Mouse (Mus musculus): ENCODE results near the gene Hao1. TPM values are rescaled to one million over a fixed set of nuclear protein-coding genes. Genes with fewer than 3 reads are reported as not detected.

The Hao1 gene
- not detected for total RNA-seq (2021)

DNA sequence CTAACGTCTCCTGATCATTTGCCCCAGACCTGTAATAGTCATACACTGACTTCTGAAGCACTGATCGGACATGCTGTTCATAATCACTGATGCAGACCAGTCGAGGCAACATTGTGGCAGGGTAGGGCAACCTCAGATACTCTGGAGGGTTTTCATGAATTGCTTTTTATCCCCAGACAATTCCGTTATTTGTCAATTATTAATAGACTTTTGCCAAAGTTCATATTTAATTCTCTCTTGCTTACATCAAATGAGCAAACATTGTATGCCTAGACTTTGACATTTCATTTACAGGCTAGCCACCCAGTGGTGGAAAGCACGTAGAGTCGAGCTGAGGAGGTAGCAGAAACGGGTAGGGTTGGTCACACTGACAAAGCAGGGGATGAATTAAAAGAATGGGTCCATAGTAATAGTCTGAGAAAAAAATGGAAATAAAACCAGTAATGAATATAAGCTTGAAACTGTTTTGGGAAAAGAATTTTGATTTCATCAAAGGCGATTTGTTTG lies at the start of gene Hao1:
Hao1 (minus strand) TSS at position 148 of the 507 bp plus-strand sequence.
- no peak for DNase-seq (ENCODE audit: low spot score in 2 of 2)
- intact Hi-C loops (cut with DNase I), result loop anchor here (10.0 kb wide), 1 partner anchor 121 kb away; no protein-coding TSS in a partner anchor

DNA sequence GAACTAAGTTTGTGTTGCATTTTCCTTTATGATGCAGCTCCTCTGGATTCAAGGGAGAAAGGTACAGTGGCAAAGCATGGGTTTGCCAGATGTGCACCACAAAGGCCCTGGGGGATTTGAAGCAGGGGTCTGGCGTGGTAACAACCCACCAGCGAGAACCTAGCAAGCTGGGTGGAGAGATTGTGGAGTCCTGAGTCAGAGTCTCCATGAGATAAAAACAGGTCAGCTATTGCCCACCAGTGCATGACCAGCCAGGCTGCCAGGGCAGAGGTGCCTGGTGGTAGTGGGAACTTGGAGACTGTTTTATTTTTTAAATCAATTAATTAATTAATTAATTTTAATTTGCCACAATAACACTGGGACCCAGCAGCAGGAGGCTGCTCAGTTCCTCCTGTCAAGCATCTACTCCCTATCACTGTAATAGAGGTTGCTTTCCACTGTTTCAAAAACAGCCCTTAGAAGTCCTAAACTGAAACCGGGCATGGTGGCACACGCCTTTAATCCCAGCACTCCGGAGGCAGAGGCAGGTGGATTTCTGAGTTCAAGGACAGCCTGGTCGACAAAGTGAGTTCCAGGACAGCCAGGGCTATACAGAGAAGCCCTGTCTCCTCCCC lies 37.0 kb upstream of the Hao1 start:
- intact Hi-C loops (cut with DNase I), result no loop called here
- DNase-seq (ENCODE audit: low spot score in 2 of 2), result no peak

DNA sequence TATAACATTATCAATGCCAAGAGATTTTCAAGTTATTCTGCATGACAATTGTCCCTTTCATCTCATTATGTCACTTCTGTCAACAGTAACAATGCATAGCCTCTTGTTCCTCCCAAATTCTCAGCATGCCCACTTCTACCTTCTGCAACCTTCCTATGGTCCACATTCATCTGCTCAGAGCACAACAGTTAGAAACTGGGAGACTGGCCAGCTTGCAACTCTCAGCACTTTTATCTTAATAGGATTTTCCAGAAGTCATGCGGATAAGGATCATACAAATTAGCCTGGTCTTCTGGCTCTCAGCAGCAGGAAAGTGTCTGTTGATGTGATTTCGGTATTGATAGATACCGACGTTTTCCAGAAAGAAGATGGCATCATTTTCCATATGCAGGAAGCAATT lies 31.1 kb upstream of the Hao1 start:
- intact Hi-C loops (cut with DNase I), result no loop called here
- DNase-seq (ENCODE audit: low spot score in 2 of 2), result no peak

DNA sequence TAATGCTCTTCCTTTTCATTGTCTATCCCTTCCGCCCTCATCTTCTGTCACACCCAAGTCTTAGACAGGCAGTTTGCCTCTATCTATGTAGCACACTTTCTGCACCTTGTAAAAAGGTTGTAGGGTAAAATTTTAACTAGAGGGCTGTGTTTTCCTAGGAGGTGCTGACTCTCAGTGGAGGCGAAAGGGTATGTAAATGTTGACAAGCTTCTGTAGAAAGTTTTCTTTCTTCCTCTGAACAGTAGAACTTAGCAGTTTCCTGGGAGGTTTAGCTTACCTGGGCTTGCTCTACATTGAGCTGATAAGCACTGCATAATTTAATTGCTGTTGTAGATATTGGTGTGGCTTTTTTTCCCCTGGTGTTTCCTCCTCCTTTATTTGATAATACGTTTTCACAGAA lies 5.3 kb upstream of the Hao1 start:
- no peak for DNase-seq (ENCODE audit: low spot score in 2 of 2)
- intact Hi-C loops (cut with DNase I), result loop anchor here (10.0 kb wide), 1 partner anchor 115 kb away; no protein-coding TSS in a partner anchor

DNA sequence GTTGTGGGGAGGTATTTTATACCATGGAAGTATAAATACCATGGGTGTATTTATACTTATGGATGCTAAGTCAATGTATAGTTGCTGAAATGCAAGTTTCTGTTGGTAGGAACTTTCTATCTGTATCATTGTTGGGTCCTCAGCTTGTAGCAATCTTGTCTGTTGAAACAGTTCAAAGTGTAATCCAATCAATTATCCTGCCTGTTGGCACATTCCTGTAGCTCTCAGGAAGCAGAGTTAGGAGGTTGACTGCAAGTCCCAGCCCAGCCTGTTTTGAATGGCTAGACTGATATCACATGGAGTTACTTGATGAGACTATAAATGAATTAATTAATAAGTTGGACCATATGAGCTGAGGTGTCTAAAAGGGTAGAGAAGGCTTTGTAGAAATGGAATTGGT lies 1.8 kb downstream of the Hao1 start:
- intact Hi-C loops (cut with DNase I), result loop anchor here (10.0 kb wide), 1 partner anchor 122 kb away; no protein-coding TSS in a partner anchor
- DNase-seq (ENCODE audit: low spot score in 2 of 2), result no peak

DNA sequence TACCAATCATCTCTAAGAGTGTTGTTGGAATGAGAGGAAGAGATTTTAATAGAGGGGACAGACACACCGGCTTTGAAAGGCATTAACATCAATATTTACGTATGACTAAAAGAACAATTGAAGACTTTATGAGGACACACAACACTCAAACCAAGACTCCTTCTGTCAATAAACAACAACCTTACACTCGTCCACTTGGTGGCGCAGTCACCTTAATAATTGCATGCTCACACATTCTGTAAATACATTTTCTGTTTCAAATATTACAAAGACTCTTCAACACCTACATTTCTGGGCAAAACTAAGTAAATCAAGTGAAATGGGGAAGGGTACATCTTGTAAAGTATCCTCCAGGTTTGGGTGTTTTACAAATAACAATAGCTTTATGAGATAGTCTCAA lies 4.4 kb downstream of the Hao1 start:
- peak; percentile 21 to 31 for DNase-seq (ENCODE audit: low spot score in 2 of 2)
- intact Hi-C loops (cut with DNase I), result loop anchor here (2.0 to 10.0 kb wide), 2 partner anchors 125 to 775 kb away; no protein-coding TSS in a partner anchor

DNA sequence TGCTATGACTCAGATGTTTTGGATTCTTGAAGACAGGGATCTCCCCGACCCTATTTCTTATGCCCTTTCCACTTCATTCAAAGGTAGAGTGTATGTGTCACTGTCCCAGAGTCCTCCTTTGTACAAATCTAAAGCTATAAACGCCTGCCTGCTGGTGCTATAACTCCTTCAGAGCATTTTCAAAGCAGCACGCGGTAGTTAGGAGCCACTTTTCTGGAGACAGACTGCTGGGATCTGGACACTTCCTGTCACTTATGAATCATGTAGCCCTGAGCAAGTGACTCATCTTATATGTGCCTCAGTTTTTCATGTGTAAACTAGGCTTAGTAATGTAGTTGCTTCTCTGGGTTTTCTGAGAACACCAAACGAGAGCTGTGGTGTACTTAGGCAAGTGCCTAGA lies 9.1 kb downstream of the Hao1 start:
- DNase-seq (ENCODE audit: low spot score in 2 of 2), result no peak
- intact Hi-C loops (cut with DNase I), result no loop called here

DNA sequence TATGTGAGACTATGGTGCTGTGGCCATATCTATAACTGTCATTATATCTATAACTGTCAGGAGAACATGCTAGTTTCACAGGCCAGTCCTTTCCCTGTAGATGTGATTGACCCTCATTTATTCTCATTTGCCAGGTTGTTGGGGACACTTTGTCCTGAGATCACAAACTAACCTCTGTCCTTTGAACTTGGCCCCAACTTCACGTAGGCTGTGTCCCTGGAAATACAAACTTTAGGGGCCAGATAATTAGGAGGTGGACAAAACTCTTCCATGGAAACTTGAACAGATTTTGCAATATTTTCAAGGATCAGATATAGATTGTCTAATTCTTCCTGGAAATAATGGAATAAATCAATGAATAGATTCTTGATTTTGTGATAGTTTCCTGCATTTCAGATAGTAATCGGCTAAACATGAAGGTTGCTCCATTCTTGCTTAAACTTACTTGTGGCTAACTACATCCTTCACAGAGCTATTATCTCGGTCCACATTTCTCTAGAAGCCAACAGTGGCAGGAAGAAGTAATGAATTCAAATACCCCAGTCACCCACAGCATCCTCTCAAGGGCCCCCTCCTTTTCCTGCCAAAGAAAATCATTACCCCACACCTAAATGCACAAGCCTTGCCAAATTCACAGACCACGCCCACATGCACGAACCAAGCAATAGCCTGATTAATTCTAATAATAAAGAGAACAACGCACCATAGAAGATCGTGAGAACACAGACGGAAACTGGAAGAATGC lies 9.7 kb downstream of the Hao1 start:
- DNase-seq (ENCODE audit: low spot score in 2 of 2), result no peak
- intact Hi-C loops (cut with DNase I), result loop anchor here (5.0 kb wide), 1 partner anchor 1432 kb away; no protein-coding TSS in a partner anchor

DNA sequence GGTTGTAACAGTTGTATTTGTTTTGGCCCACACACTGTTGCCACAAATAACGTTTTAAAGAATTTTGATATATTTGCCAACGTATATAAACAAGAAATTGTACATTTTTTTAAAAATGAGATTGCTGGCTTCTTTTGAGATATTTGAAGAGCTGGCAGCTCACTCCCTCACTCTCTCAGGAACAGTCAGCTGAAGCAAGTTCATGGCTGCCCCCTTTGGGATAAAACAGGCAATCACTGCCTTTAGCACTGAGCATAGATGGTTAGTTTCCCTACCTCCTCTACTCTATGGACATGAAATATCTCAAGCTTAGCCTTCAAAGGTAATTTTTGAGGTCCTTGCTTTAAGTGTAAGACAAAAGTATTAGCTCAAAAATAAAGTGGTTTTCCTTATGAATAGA lies 10.7 kb downstream of the Hao1 start:
- intact Hi-C loops (cut with DNase I), result loop anchor here (5.0 kb wide), 1 partner anchor 1431 kb away; no protein-coding TSS in a partner anchor
- DNase-seq (ENCODE audit: low spot score in 2 of 2), result no peak

DNA sequence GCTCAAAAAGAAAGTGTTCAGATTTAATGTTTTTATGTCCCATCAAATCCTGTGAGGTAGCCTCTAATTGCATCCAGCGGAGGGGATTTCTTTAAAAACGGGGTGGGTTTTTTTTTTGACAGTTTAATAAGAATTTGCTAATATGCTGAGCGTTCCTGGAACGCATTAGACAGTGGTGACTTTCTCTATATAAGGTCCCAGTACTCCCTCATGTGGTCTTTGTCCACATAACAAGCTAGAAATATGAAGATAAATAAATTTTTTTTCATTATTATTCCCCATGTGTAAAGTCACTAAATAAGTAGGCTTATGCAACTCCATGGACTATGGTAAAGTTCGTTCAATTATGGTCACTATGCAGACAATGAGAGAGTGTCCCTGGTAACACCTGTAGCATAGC lies 13.1 kb downstream of the Hao1 start:
- DNase-seq (ENCODE audit: low spot score in 2 of 2), result no peak
- intact Hi-C loops (cut with DNase I), result loop anchor here (5.0 kb wide), 1 partner anchor 1429 kb away; no protein-coding TSS in a partner anchor

DNA sequence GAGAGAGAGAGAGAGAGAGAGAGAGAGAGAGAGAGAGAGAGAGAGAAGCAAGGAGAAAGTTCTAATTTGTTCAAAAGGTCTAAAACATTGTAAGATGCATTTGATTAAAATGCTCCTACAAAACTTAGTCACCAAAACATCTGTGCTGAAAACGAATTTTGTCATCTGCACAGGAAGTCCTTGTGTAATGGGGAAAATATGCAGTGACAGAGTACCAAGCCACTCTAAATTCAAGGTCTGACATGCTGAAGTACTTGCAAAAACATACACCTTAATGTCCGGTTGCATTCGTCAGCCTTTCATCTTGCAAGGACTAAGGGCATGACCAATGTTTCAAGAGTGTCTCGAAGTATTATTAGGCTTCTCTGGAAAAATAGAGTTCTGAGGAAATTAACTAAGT lies 15.7 kb downstream of the Hao1 start:
- no peak for DNase-seq (ENCODE audit: low spot score in 2 of 2)
- intact Hi-C loops (cut with DNase I), result no loop called here

DNA sequence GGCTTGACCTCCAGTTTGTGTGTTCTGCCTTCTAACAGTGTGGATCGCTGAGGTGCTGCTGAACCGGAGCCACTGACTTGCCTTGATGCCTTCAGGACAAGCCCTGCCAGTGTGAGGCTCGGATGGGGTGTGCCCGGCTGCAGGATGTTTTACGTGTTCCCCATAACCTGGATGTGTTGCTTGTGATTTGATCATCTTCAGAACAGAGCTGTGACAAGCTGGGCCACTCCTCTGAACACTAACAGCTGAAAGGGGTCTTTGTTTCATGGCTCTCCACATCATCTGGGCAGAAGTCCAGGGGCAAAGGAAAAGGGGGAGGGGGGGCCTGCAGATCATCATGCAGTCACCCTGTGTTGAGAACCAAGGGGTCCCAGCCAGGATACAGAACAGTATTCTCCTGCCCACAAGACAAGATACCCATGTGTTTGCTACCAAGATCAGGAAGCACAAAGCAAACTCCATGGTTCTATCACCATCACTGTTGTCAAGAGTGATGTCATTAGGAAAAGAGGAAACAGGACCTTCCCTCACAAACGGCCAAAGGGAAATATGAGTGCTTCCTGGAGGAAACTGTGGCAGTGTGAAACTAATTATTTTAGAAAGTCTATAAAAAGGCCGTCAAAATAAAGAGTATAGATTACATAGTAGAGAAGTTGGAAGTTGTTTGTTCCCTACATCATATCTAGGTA lies 25.9 kb downstream of the Hao1 start:
- no peak for DNase-seq (ENCODE audit: low spot score in 2 of 2)
- intact Hi-C loops (cut with DNase I), result no loop called here

DNA sequence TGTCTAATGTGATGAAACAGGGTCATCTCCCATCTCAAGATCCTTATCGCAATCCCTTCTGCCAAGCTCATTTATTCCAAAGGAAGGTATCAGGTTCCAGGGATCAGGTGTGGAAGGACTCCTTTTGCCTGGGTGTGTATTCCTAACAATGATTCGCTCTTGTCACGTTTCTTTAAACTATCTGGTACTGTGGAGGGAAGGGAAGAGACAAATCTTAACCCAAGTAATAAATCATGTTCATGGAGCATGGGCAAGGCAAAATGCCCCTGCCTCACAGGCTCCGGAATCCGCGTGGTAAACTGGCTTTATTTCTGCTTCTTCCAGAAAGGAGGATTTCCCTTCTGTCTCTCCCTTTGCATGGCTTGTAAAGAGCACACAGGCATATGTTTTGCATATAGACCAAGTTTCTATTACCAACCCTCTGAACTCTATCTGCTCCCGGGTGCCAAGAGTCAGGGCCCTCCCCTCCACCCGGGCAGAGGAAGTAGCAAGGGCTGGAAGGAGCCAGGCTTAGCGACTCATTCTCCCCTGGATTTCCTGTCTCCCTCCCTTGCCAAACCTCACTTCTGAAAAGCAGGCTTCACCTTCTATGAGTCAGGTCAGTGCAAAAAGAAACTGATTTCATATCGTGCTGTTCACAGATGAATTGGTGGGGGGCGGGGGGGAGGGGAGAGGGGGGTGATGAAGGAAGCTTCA lies 26.6 kb downstream of the Hao1 start:
- intact Hi-C loops (cut with DNase I), result no loop called here

DNA sequence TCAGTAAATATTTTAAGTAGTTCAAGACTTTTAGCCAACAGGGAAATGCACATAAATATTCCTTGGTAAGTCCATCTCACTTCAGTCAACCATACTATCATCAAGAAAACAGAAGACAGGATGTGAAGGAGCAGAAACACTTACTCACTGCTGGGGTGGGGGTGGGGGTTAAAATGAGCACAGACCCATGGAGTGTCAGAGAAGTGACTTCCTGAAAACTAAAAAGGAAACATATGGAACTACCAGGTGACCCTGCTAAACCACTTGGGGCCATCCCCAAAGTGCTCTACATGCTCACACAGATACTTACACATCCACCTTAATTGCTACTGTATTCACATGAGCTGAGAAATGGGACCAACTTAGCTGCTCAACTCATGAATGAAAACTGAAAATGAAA lies 36.1 kb downstream of the Hao1 start:
- DNase-seq (ENCODE audit: low spot score in 2 of 2), result no peak
- intact Hi-C loops (cut with DNase I), result no loop called here

More for the DNA sequence above, 26.6 kb downstream of the Hao1 start:
- no peak for DNase-seq (ENCODE audit: low spot score in 2 of 2)

DNA sequence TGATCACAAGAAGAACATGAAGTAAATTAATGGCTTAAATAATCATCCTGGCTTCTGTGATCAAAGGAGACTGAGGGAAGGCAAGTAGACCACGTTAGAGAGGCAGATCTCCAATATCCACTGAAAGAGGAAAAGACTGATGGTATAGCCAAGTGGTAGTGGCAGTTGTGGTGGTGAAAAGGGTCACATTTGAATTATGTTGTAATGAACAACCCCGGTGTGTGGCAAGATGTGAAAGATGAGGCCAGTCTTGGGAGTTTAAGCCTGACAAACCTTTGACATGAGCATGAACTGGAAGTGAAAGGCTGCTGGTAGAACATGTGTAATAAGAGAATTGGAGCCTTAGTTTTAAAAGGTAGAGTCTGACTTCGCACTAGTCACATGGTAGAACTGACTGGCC lies 54.4 kb downstream of the Hao1 start:
- intact Hi-C loops (cut with DNase I), result no loop called here
- DNase-seq (ENCODE audit: low spot score in 2 of 2), result no peak

DNA sequence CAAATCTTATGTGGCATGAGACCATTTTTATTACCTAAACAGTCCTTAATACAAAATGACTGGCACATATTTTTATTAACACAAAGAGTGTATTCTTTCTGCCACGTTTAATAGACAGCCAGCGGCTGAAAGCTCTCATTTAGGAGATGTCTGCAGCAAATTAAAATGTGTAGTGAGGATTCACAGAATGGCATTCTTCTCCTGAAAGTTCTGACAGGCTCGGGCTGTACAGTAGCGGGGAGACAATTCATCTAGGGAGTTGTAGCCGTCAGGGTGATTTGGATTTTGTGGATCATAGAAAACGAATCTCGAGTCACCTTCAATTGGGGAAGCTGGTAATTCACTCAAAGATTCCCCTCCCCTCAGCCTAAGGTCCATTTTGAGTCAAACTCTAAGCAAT lies 55.7 kb downstream of the Hao1 start:
- DNase-seq (ENCODE audit: low spot score in 2 of 2), result no peak
- intact Hi-C loops (cut with DNase I), result no loop called here

DNA sequence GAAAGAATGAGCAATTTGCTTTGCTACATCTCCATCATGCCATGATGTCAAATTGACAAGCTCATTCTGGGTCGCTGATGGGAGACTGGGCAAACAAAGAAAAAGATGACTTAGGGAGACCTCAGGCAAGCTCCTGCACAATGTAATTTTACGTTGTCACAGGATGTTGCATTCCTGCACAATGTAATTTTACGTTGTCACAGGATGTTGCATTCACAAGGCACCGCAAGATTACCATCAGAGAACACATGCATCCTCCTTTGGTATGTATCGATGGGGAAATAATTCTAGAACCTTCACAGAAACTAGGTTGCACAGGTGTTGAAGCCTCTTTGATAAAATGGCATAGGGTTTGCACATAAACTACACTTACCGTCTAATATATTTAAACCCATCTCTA lies 65.5 kb downstream of the Hao1 start:
- DNase-seq (ENCODE audit: low spot score in 2 of 2), result no peak
- intact Hi-C loops (cut with DNase I), result loop anchor here (10.0 kb wide), 2 partner anchors 694 to 1374 kb away; no protein-coding TSS in a partner anchor

DNA sequence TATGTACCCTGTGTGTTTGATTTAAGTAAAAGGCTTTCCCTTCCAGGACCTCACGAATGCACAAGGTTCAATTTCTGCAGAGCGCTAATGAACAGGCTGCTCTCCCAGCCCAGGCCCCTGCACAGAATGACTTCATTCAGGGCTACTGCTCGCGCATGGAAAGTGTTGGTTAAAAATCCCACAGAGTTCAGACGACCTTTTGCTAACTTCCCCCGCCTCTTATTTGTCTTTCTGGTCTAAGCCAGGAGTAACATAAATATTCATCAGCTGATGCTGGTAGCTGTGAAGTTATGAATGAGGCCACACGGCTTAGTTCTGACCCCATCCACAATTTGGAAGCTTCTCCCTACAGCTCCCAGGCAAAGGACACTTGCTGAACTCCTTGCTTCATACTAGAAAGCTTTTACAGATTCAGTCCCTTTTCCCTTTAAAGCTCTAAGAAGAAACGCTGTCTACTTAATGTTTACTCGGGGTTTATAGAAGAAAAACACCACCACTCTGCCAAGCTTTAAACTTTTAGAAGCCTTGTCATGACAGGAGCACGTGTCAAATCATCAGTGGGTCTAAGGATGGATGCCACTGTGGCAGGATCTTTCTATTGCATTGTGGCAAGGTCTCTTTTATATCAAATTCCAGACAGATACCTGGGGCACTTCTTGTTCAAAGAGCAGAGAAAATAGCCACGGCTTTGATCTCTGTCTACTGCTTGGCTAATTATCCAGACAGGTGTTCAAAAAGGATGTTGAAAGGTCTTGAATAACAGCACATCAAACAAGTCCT lies 67.9 kb downstream of the Hao1 start:
- DNase-seq (ENCODE audit: low spot score in 2 of 2), result no peak
- intact Hi-C loops (cut with DNase I), result loop anchor here (10.0 kb wide), 2 partner anchors 691 to 1371 kb away; no protein-coding TSS in a partner anchor

DNA sequence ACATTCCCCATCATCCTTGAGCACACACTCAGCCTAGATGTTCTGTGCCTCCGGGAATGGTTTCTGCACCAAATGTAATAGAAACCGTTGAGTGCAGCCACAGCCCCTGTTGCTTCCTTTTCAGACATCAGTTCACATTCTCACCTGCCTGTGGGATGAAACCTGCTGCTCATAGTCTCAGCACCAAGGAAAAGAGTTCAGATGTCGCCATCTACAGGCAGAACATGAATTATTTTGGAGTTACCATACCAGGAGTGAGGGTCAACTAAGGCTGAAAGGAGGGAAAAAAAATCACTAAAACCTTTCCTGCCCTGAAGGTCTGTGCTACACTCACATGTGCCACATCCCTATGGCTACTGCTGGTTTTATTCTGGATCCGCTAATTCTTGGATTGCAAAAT lies 71.5 kb downstream of the Hao1 start:
- intact Hi-C loops (cut with DNase I), result loop anchor here (2.0 to 10.0 kb wide), 3 partner anchors 688 to 1368 kb away; no protein-coding TSS in a partner anchor
- DNase-seq (ENCODE audit: low spot score in 2 of 2), result no peak
